Mouse (Mus musculus) thymus, adult 2 months (tissue): ENCODE measurements around the gene Slc2a4.

ENCODE experiments used
- CTCF ChIP-seq: fragments of 200-500 bp; IDR thresholded peaks from 2 replicates; pipeline ENCODE4 v1.5.1; 2012; ENCODE audit warnings: mild to moderate bottlenecking, control low read depth, low read length, moderate library complexity, borderline replicate concordance; ENCODE audit not compliant: control insufficient read depth, poor library complexity, insufficient read depth; ENCODE audit errors: extremely low read depth
- POLR2A ChIP-seq: fragments of 200-500 bp; IDR thresholded peaks from 2 replicates; pipeline ENCODE4 v1.6.1; 2012; ENCODE audit warnings: mild to moderate bottlenecking, low read length, control low read depth, moderate library complexity; ENCODE audit not compliant: control insufficient read depth, poor library complexity, insufficient read depth; ENCODE audit errors: extremely low read depth

DNA sequence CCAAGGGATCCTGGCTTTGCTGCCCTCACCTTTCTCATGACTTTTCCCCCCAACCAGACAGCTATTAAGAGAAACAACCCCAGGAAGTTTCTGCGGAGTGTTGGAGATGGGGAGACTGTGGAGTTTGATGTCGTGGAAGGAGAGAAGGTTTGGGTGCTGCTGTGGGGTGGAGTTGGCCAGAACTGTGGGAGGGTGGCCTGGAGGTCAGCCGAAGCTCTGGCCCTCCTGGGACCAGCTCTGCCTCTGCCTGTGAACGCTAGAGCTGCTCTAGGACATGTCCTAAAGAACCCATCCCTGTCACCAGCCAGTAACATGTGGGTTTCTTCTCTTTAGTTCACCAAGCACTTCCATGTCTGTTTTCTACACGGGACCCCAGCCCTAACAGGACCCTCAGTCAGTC lies 8.8 kb downstream of the Slc2a4 start:
- TF ChIP-seq CTCF (no peak), POLR2A (no peak)
